Mouse (Mus musculus) testis, adult 2 months (tissue): ENCODE measurements around the gene Nanos2. TPM values are rescaled to one million over a fixed set of nuclear protein-coding genes. Genes with fewer than 3 reads are reported as not detected.

Source experiments
- H3K27ac ChIP-seq: fragments of 200-500 bp; 2 replicates; pipeline ENCODE4 v1.5.1; 2012; ENCODE audit warnings: low read depth, low read length; ENCODE audit not compliant: control insufficient read depth, insufficient read depth
- H3K27me3 ChIP-seq: fragments of 200-500 bp; 2 replicates; pipeline ENCODE4 v1.6.1; 2012; ENCODE audit warnings: mild to moderate bottlenecking, low read length, moderate library complexity; ENCODE audit not compliant: control insufficient read depth, insufficient read depth
- H3K36me3 ChIP-seq: fragments of 200-500 bp; 2 replicates; pipeline ENCODE4 v1.6.1; 2012; ENCODE audit warnings: mild to moderate bottlenecking, low read length; ENCODE audit not compliant: control insufficient read depth, insufficient read depth
- H3K4me1 ChIP-seq: fragments of 200-500 bp; 2 replicates; pipeline ENCODE4 v1.6.1; 2012; ENCODE audit warnings: low read length; ENCODE audit not compliant: control insufficient read depth, insufficient read depth
- H3K4me3 ChIP-seq: fragments of 200-500 bp; 2 replicates; pipeline ENCODE4 v1.5.1; 2012; ENCODE audit warnings: low read depth, mild to moderate bottlenecking, low read length, moderate library complexity, mixed read lengths; ENCODE audit not compliant: control insufficient read depth
- CTCF ChIP-seq: fragments of 200-500 bp; IDR thresholded peaks from 2 replicates; pipeline ENCODE4 v1.5.1; 2012; ENCODE audit warnings: low read depth, mild to moderate bottlenecking, inconsistent platforms, low read length, moderate library complexity; ENCODE audit not compliant: control insufficient read depth, insufficient read depth, insufficient replicate concordance
- POLR2A ChIP-seq: fragments of 200-500 bp; IDR thresholded peaks from 2 replicates; pipeline ENCODE4 v1.6.1; 2012; ENCODE audit warnings: low read depth, mild to moderate bottlenecking, inconsistent platforms, low read length, moderate library complexity; ENCODE audit not compliant: control insufficient read depth
- polyA plus RNA-seq: library from polyadenylated mRNA; depleted of rRNA; stranded (reverse); fragments of >200 nt; gene quantifications from 2 replicates; pipeline ENCODE4 v1.2.3, GENCODE M21; 2012

The Nanos2 gene
- polyA plus RNA-seq, 1 experiment: 0.10 TPM

DNA sequence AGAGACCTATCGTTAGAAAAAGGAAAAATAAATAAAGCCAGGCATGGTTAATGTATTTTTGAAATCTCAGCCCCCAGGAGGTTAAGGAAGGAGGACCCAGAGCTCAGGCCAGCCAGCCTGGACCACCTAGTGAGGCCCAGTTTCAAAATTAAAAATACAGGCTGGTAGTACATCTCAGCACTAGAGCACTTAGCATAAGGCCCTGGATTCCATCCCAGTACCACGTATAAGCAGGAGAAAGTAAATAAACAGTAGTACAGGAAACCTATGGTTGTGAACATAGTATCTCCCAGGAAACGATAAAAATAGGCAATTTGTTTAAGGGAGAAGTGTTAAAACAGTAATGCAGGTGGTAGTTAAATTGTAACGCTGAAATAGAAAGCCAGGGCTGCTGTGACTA is 14.9 kb downstream of the Nanos2 start:
- no peaks in the 10 kb centered on the region for H3K27me3 ChIP-seq
- peaks cover 39% of the 10 kb centered on the region for H3K4me1 ChIP-seq
- H3K4me3 ChIP-seq: no peak overlapping the region
- no peaks in the 10 kb centered on the region for H3K36me3 ChIP-seq
- H3K27ac ChIP-seq: no peak overlapping the region
- no peak for TF ChIP-seq CTCF
- no peak for TF ChIP-seq POLR2A

DNA sequence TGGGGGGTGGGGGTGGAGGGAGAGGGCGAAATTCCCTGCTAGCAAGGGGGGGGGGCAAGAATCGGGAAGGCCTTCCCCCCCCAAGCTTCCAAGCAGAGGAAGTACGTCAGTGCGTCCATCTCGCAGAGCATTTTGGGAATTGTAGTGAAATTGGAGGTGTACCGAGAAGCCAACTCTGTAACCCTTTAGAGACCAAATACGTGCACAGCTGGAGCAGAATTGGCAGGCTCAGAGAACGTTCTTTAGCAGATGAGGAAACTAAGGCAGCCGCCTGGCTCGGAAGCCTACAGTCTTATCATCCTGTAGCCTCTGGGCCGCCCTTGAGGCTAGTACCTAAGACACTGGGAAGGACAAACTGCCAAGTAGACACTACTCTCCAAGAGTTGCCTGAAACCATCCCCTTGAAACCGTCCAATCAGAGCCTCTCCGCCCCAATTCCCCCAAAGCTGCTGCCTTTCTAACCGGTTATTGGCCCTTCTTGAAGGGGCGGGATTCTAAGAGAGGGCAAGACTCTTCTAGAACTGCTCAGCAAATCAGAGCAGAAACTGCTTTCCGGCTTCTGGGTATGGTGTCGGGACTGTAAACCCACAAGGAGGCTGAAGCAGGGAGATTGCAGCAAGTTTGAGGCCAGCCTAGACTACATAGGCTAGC is 15.8 kb downstream of the Nanos2 start:
- H3K27ac ChIP-seq: peak overlapping the region; percentile 65; the same call in 1 of the 2 replicates
- peaks cover 39% of the 10 kb centered on the region for H3K4me1 ChIP-seq
- H3K27me3 ChIP-seq: no peaks in the 10 kb centered on the region
- TF ChIP-seq POLR2A (no peak), CTCF (no peak)
- H3K36me3 ChIP-seq: no peaks in the 10 kb centered on the region
- peak overlapping the region; percentile 73 for H3K4me3 ChIP-seq

DNA sequence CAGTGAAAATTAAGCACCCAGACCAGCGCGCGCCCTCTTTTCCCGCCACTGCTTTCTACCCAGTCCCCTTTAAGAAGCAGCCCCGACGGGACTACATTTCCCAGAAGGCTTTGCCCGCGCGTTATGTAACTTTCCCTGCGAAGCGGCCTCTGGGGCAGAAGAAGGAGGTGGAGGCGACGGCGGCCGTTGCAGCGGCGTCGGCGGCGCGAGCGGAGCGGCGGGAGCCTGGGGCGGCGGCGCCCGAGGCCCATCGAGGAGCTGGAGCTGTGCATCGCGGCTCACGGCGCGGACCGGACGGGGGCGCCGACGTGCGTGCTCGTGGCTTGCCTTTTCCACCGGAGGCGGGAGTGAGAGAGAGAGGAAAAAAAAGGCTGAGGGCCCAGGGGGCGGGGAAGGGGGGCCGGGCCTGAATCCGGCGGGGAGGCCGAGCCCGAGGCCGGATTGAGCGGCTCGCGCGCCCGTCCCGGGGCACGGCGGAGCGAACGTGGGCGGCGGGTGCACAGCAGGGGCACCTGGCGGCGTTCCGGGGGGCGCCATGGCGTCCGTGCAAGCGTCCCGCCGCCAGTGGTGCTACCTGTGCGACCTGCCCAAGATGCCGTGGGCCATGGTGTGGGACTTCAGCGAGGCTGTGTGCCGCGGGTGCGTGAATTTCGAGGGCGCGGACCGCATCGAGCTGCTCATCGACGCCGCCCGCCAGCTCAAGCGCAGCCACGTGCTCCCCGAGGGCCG is 16.9 kb downstream of the Nanos2 start, which contains the start of gene Irf2bp1:
Gene Irf2bp1 (plus strand): TSS at position 143 of the 729 bp plus-strand sequence.
- peaks cover 39% of the 10 kb centered on the region for H3K4me1 ChIP-seq
- TF ChIP-seq CTCF (no peak), POLR2A (peak; percentile 81)

GRCm38 (mm10) chr7:19004631-19005079 is 17.5 kb downstream of the Nanos2 start:
- Histone ChIP-seq H3K27me3 (no peaks in the 10 kb centered on the region), H3K4me3 (peak overlapping the region; percentile 89), H3K27ac (peak overlapping the region; percentile 10; the same call in 1 of the 2 replicates), H3K36me3 (no peaks in the 10 kb centered on the region), H3K4me1 (peaks cover 39% of the 10 kb centered on the region)
- no peak for TF ChIP-seq POLR2A
- no peak for TF ChIP-seq CTCF

More for the DNA sequence above, 16.9 kb downstream of the Nanos2 start, which contains the start of gene Irf2bp1:
- Histone ChIP-seq H3K4me3 (peak within 1 kb of the TSS; percentile 89), H3K27ac (peak within 1 kb of the TSS; percentile 90), H3K27me3 (no peaks in the 10 kb centered on the region), H3K36me3 (no peaks in the 10 kb centered on the region)

DNA sequence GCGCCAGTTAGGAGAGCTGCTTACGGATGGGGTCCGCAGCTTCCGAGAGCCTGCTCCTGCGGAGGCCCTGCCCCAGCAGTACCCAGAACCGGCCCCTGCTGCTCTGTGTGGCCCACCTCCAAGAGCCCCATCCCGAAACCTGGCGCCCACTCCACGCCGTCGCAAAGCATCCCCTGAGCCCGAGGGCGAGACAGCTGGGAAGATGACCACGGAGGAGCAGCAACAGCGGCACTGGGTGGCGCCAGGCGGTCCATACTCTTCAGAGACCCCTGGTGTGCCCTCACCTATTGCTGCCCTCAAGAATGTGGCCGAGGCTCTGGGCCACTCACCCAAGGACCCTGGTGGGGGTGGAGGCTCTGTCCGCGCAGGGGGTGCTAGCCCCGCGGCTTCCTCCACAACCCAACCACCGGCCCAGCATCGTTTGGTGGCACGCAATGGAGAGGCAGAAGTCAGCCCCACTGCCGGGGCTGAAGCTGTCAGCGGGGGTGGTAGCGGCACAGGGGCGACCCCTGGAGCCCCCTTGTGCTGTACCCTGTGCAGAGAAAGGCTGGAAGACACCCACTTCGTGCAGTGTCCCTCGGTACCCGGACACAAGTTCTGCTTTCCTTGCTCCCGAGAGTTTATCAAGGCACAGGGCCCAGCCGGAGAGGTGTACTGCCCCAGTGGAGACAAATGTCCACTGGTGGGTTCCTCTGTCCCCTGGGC is 18.4 kb downstream of the Nanos2 start:
- H3K36me3 ChIP-seq: no peaks in the 10 kb centered on the region
- no peak overlapping the region for H3K4me3 ChIP-seq
- H3K4me1 ChIP-seq: peaks cover 36% of the 10 kb centered on the region
- TF ChIP-seq POLR2A: no peak
- H3K27ac ChIP-seq: no peak overlapping the region
- H3K27me3 ChIP-seq: no peaks in the 10 kb centered on the region

- Histone ChIP-seq H3K4me1 (peaks cover 28% of the 10 kb centered on the region), H3K27ac (no peak overlapping the region), H3K36me3 (no peaks in the 10 kb centered on the region), H3K27me3 (no peaks in the 10 kb centered on the region), H3K4me3 (no peak overlapping the region)
- no peak for TF ChIP-seq POLR2A
- TF ChIP-seq CTCF: peak; percentile 77; the same call in 1 of the 2 replicates
Measured at GRCm38 (mm10) chr7:19006476-19006875, 19.3 kb downstream of the Nanos2 start.
